Mouse (Mus musculus): Measurements from ENCODE around the gene Trim11. TPM values are rescaled to one million over a fixed set of nuclear protein-coding genes. Genes with fewer than 3 reads are reported as not detected.

Trim11 gene
- polyA plus RNA-seq, 3 experiments from 2014 or later = 18.8 to 24.0 (median 20.3) TPM

DNA sequence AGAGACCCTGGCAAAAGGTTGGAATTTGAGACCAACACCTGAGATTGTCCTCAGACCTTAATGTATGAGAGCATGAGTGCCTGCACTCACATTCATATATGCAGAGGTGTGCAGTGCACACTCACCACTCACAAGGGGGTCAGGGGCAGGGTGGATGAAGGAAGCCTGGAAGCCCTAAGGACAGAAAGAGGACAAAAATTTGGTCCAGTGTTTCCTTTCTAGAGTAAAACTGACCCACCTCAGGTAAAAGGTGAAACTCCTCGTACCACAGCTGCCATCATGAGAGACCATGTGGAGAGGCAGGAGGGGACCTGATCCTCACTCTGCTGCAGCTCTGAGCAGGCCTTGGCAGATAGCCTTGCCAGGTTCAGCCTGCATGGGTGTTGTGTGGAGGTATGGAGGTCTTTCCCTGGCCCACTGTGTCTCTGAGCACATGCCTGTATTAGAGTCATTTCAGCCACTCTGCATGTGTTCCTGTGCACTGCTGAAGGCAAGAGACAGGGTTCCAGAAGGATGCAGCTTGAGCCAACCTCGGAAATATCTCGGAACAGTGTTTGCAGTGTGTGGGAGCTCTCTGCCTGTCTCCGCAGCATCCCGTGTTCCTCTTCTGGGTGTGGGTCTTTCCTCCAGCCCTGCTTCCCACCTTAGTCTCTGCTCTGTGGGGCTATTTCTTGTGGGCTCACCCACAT, 20.5 kb upstream of the Trim11 start:
- ATAC-seq = no peak

DNA sequence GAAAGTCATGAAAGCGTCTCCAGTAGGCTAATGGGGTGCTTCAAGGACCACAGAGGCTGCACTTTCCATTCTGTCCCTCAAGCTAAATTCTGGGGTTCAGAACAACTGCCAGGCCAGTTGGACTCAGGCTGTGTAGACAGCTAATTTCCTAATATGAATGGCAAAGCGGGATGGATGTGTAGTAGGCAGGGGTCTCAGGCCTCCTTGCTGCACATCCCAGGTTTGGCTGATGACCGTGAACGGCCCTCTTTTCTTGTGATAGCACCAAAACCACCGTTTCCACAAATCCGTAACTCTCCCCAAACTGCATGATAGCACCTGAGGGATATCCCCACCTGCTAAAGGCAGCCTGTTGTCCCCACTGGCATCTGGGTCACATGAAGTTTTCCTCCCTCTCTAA, 19.4 kb upstream of the Trim11 start:
- ATAC-seq = no peak

DNA sequence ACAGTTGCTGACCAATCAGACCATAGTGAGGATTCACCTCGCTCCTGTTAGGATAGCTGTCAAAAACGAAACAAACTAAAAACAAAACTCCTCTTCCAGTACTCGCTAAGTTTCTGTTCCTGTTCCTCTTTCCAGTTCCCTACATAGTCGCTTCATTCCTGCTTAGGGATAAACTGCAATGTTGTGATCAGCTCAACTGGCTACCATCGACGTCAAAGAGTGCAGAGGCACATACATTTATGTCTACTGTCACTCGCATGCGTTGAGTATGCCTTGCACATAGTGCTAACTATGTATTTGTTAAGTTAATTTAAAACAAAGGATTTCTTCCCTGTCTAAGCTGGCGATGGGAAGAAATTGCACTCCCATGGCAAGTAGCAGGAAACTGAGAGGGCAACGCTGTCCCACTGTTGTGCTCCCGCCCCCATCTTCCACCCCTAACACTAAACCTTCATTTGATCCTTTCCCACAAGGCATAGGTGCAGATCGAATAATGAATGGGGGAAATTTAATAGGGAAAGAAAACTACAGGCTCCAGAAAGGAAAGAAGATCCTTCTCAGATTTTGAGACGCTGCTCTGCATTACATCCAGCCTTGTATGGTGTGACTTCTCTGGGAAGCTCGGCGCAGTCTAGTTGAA, 18.6 kb upstream of the Trim11 start:
- ATAC-seq = no peak

DNA sequence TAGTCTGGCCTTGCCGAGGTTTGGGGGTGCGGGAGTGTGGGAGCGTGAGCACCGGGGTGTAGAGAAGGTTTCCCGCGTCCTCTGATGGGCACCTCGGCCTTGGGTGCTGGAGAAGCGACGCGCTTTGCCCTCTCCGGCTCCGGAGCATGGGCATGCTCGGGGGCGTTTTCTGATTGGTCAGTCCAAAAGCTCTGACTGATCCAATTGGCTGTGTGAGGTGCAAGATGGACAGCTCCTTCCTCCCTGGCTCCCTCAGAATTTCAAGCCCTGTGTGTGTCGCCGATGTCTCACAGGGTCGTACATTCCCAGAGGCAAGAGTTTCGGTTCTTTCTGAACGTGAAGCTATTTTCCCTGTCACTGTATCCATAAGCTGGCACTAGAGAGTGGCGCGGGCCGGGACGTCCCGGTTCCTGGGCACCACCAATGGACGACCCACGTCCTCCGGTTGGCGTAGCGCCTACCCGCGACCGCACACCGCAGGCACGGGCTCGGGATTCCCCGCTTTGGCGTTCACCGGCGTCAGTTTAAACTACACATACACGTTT, 17.9 kb upstream of the Trim11 start:
- peak; percentile 90 for ATAC-seq

DNA sequence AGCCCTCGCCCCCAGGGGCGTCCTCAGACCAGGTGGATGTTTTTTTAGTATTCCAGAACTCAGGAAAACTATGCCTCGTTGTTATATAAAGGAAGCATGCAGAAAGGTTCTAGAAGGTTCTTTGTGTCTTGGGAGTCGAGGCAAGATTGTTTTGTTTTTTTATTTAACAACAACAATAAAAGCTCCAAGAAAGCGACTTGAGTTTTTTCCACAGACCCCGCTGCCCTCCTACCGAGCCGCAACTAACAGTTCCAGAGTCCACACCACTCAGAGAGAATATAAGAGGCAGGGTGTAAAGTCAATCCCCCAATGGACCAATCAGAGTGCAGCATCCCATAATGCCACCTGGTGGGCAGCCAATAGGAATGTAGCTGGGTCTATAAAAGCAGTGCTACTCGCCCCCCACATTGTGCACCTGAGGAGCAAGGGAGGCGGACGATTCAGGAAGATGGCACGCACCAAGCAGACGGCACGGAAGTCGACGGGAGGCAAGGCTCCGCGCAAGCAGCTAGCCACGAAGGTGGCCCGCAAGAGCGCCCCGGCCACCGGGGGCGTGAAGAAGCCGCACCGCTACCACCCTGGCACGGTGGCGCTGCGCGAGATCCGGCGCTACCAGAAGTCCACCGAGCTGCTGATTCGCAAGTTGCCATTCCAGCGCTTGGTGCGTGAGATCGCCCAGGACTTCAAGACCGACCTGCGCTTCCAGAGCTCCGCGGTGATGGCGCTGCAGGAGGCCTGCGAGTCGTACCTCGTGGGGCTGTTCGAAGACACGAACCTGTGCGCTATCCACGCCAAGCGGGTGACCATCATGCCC, 16.3 kb upstream of the Trim11 start:
- ATAC-seq = no peak

DNA sequence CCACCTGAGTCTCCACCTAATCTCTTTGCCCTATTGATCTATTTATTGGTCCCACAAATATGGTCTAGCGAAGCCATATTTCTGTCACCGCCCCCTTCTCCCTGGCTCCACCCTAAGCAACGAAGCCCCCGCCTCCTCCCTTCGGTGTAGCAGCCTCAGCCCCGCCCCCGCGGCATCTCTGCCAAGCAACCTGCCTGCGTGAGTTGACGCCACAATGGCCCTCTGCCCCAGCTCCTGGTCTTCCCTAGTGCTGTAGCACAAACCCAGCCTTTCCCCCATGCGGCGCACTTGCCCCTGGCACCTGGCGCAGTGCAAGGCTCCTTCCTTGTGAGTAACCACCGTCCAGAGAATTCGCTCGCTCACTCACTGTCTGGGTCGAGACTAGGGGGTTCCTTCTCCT, 14.3 kb upstream of the Trim11 start:
- ATAC-seq = no peak

DNA sequence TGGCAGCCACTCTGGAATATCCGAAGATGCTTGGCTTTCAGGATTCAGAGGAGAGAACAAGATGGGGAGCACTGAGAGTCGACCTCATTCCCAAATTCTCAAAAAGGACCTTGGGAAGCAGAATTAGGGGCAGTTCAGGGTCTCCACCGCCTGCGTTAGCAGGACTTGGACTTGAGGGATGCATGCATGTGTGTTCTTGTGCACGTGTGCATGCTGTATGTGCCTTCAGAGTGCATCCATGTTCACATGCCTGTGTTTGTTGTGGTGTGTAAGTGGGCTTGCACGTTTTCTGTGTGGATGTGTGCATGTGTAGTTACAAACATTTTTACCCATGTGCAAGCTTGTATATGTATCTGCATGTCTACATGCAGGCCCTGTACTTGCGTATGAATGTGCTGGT, 13.7 kb upstream of the Trim11 start:
- no peak for ATAC-seq

DNA sequence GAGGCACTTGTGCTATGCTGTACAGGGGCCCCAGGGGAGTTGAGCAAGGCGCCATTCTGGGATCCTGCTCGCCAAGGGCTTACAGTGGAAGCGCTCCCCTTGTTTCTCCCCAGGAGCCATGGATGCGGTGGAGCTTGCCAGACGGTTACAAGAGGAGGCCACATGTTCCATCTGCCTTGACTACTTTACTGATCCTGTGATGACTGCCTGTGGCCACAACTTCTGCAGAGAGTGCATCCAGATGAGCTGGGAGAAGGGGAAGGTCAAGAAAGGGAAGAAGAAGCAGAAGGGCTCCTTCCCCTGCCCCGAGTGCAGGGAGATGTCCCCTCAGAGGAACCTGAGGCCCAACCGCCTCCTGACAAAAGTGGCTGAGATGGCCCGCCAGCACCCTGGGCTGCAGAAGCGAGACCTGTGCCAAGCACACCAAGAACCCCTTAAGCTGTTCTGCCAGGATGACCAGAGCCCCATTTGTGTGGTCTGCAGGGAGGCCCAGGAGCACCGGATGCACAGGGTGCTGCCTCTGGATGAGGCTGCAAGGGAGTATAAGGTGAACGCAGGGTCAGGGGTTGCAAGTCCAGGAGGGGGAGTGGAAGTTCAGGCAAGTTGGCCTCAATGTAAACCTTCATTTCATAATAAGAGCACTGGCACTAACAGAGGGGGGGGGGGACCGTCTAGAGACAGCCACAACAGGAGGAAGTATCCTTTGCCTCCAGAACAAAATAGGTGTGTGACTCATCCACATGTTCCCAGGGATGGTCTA, 12.7 kb upstream of the Trim11 start:
- no peak for ATAC-seq

DNA sequence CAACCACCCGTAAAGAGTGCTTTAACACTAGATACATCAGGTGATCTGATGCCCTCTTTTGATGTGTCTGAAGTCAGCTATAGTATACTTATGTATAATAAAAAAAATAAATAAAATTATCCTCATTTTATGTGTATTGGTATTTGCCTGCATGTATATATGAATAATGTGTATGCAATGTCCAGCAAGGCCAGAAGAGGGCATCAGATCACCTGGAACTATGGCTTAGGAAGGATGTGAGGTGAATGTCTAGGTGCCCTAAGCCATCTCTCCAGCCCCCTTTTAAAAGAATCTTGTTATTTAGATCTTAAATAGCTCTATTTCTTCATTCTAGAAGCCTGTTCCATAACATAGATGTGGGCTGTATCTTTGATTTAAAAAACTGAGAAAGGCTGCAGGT, 10.5 kb upstream of the Trim11 start:
- no peak for ATAC-seq

DNA sequence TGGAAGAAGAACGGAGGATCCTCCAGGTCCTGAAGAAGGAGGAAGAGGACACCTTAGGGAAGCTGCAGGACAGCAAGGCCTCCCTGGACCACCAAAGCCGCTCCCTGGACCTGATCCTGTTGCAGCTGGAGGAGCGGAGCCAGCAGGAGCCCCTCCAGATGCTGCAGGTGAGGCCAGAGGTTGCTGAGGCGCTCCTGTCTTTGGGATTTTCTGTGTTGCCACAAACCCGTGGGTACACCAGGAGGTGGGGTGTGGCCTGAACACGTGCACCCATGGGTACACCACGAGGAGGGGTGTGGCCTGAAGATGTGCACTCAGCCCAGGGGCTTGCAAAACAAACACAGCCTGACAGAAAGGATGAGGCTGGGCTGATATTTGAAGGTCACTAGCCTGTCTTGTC, 9.3 kb upstream of the Trim11 start:
- ATAC-seq = no peak

DNA sequence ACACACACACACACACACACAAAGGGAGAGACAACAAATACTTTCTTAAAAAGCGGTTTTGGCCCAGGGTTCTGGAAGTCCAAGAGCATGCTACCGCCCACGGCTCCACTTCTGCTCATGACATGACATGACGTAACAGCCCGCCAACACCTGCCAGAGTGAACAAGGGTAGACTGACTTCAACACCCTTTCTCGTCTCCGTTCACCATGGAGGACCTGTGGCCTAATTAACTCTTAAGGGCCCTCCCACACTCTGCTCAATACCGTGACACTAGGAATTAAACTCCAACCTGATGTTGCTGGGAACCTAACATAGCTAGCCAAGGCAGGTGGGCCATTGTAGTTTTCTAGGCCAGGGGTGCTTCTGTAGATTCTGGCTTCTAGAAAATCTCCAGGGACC, 8.9 kb upstream of the Trim11 start:
- ATAC-seq = no peak

DNA sequence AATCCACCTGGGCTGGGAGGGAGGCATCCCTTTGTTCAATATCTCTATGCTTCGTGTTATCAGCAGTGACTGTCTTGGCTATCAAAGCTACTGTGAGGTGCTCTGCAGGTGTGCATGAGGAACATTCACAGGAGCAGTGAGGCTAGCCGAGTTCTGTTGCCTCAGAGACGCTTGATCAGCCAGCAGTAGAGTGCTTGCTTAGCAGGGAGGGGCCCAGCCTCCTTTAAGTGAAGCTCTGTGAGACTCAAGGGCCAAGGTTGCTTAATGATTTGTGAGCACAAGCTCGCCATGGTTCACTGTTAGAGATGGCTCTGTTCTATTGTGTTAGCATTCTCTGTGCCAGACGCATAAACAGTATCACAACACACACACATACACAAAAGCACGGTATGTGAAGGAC, 8.2 kb upstream of the Trim11 start:
- ATAC-seq = no peak

DNA sequence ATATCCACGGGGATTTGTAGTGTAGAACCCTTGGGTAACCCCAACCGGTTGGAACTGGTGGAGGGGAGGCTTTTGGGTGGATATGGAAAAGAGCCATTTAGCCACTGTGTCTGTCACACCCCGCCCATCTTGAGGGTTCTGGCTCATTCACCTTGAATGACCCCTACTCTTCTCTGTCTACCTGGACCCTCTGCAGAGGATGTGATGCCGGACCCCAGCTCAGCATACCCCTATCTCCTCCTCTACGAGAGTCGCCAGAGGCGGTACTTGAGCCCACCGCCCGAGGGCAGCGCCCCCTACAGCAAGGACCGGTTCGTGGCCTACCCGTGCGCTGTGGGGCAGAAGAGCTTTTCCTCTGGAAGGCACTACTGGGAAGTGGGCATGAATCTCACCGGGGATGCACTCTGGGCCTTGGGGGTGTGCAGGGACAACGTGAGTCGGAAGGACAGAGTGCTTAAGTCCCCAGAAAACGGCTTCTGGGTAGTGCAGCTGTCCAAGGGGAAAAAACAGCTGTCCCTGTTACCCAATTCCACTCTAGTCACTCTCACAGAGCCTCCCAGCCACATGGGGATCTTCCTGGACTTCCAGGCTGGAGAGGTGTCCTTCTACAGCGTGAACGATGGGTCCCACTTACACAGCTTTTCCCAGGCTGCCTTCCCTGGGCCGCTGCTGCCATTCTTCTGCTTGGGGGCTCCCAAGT, 6.9 kb upstream of the Trim11 start:
- ATAC-seq = no peak

DNA sequence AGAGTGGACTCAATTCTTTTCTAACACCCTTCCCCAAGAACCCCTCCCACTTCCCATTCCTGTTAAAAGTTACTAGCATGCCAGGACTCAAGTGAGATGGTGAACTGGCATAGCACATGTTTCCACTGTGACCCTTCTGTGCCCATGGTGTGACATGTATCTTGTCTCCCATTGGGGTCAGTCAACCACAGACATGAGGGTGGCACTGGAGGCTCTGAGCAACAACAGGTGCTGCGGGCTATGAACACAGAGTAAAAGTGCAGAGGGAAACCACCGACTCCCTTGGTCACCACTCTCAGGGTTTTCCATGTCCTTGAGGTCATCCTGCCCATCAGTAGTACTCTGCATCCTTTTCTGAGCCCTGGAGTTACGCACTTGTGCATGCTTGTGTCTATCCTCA, 6.1 kb upstream of the Trim11 start:
- ATAC-seq = no peak

DNA sequence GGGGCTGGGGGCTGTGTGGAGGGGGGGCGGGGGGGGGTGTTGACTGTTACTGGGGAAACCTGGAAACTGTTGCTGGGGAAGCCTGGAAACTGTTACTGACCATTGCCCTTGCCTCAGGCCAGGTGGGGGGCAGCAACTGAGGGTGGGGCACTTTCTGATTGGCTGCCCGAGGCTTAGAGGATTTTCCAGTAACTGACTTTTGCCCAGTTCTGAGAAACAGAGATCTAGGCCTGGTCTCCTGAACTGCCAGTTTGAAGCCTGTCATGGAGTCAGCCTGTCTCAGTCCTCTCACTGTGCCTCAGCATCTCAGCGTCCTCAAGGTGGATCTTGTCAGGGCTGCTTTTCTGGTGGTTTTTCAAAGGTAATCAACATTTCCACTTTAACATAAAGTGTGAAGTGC, 3.5 kb upstream of the Trim11 start:
- ATAC-seq = no peak

DNA sequence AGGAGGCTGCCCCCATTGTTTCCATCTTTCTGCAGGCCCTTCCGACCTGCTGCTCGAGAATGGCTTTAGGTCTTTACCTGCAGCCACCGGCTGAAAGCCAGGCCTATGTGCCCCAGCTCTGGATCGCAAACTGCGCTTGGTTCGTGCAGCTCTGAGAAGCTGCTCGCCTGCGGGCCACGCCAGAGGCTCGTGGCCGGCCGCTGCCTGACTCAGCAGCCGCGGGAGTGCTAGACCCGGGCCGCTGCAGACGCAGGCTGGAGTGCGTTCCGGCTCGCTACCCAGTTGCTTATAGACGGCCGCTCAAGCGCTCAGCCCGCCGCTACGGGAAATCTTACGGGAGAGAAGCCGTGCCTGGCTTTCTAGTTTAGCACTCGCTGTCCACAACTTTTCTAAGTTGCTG, 743 bp upstream of the Trim11 start:
- peak; percentile 18 for ATAC-seq

DNA sequence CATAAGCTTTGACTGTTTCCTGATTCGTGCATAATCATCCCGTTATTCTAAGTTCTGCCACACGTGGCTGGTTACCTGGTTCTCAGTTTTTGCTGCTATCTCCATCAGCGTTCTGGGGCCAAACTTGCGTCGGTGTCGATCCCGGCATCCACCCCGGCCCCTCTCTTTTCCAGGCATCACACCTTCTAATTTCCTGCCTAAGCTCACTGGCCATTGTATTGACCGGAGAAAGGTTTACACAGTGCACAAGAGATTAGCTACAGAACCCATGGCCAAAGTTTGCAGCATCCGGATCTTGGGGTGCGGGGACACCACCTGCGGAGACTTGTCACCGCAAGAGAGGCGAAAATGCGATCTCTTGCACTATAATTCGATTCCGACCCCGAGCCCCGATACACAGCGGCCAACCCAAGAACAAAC, 276 bp upstream of the Trim11 start:
- ATAC-seq = peak; percentile 11

DNA sequence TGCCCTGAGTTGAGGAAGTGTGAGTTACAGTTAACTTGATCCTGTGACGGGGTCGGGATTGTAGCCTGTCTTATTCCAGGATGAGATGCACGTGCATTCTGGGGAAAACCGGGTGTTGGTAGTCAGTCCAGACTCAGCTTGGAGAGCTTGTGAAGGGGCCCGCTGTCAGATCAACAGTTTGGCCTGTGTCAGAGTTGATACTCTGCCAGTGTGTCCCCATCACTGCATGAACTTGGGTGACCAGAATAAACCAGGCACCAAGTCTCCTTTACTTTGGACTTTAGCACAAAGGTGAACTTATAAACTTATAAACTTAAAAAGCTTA, 775 bp downstream of the Trim11 start:
- ATAC-seq = no peak

DNA sequence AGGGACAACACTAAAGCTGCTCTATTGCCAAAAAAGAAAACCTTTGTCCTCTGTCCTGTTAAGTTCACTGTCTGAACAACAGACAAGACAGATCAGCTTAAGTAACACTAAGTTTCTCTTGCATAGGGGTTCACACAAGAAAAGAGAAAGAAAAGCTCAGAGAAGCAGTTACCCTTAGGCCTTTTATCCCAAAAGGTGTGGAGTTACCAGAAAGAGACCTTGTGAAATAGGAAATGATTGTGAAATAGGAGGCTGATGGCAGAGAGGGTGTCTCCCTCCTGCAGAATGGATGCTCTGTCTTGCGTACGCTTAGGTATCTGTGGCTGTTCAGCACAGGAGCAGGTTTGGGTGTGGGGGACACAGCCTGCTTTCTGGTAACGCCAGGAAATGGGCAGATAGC, 1.3 kb downstream of the Trim11 start:
- no peak for ATAC-seq

DNA sequence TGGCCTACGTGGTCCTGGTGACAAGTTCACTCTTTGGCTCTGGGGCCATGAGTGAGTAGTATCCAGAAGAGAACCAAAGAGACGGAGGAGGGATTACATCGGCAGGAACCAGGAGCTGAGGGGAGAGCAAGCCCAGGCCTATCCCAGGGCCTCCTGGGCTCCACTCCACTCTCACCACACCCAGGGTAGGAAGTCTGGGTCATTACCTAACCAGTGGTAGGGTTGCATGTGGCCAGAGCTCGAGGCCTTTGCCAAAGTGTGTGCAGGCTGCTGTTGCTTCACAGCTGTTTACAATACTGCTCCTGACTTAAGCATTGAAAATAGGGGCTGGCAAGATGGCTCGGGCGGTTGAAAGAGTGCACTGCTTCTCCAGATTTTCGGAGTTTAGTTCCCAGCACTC, 1.8 kb downstream of the Trim11 start:
- no peak for ATAC-seq

DNA sequence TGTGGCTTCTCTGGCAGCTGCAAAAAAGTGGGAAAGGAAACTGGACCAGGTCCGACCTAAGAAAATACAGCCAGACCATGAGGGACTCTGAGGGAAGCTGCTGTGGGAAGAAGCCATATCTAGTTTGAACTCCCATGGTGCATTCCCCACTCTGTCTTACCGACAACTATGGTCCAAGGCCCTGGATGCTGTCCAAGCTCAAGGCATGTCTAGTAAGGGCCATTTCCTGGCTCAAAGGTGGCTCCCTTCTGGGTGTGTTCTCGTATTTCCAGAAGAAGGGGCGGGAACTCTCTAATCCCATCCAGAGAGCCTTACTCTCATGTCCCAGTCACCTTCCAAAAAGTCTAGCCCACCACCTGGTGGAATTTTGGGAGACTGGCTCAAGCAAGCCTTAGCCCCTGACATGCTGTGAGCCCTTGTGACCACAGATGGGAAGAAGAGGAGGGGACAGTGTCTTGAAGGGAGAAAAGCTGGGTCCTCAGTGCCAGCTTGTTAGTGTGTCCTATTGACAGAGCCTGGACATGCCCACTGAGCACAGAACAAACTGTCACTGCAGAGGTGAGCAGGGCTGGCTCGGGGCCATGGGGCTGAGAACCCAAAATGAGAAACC, 2.6 kb downstream of the Trim11 start:
- no peak for ATAC-seq

Data from inflammation-experienced regulatory T-cells, adult 6 months (primary cell).